Mouse (Mus musculus) liver, adult 2 months (tissue): ENCODE results near the gene Ddr2.

Experiments
- CTCF ChIP-seq: fragments of 200-500 bp; IDR thresholded peaks from 2 replicates; pipeline ENCODE4 v1.5.1; 2011; ENCODE audit warnings: low read depth, low read length, control low read depth
- POLR2A ChIP-seq: fragments of 200-500 bp; IDR thresholded peaks from 2 replicates; pipeline ENCODE4 v1.6.1; 2011; ENCODE audit warnings: low read length, control low read depth; ENCODE audit not compliant: insufficient read depth; ENCODE audit errors: extremely low read depth

GRCm38 (mm10) chr1:170052469-170053065 lies 58.0 kb downstream of the Ddr2 start:
- TF ChIP-seq CTCF (no peak), POLR2A (no peak)
